10 mouse cellular contexts compared by ENCODE assay signal in genomic region chr16:31234356-31234755, GRCm38 (mm10). TPM values are rescaled to one million over a fixed set of nuclear protein-coding genes. Genes with fewer than 3 reads are reported as not detected.
DNase-seq lines count a peak whose midpoint lies in the region; ATAC-seq and TF ChIP-seq lines count a peak whose summit lies in the region.
"Had no signal": no experiment of that assay in that cellular context is flagged by ENCODE, and none has a peak within 500 bp of the region (broad histone marks: within the 10 kb centered on the region; RNA-seq: fewer than 3 reads in every experiment).

No protein-coding gene starts in this region.

- H3K36me3 ChIP-seq in forebrain, postnatal 0 days (ENCODE audit: insufficient read depth), result no peaks in the 10 kb centered on the region
- H3K36me3 ChIP-seq in forebrain, embryonic 16.5 days (ENCODE audit: control insufficient read depth, insufficient read depth), result no peaks in the 10 kb centered on the region
- H3K36me3 ChIP-seq in embryonic facial prominence, embryonic 13.5 days, result no peaks in the 10 kb centered on the region
- no peaks in the 10 kb centered on the region for H3K36me3 ChIP-seq in liver, embryonic 16.5 days (ENCODE audit: control insufficient read depth, insufficient read depth)
- H3K36me3 ChIP-seq: midbrain, embryonic 12.5 days had no signal

- H3K4me2 ChIP-seq in forebrain, postnatal 0 days (ENCODE audit: low read depth), result peak overlapping the region; percentile 32; the same call in 1 of the 2 replicates
- H3K4me2 ChIP-seq in forebrain, embryonic 16.5 days (ENCODE audit: low read length), result no peak overlapping the region
- peak overlapping the region; percentile 53 for H3K4me2 ChIP-seq in embryonic facial prominence, embryonic 13.5 days
- H3K4me2 ChIP-seq in liver, embryonic 16.5 days (ENCODE audit: low read depth, low read length), result peak overlapping the region; percentile 46

- no peak; the same call in 1 of the 2 replicates for ATAC-seq in forebrain, postnatal 0 days
- ATAC-seq in forebrain, embryonic 16.5 days, result no peak
- ATAC-seq in embryonic facial prominence, embryonic 13.5 days (ENCODE audit: insufficient number of reproducible peaks, insufficient read depth, low FRiP score, low TSS enrichment, low read depth), result no peak
- no peak for ATAC-seq in liver, embryonic 16.5 days (ENCODE audit: low read depth)

- H3K27me3 ChIP-seq in forebrain, postnatal 0 days (ENCODE audit: insufficient read depth, low read length), result no peaks in the 10 kb centered on the region
- no peaks in the 10 kb centered on the region for H3K27me3 ChIP-seq in forebrain, embryonic 16.5 days (replicated peaks; ENCODE audit: control insufficient read depth, insufficient read depth, low read length)
- H3K27me3 ChIP-seq in embryonic facial prominence, embryonic 13.5 days, result no peaks in the 10 kb centered on the region
- H3K27me3 ChIP-seq in liver, embryonic 16.5 days (ENCODE audit: control insufficient read depth, insufficient read depth, low read depth, low read length), result no peaks in the 10 kb centered on the region

- no peaks in the 10 kb centered on the region for H3K4me1 ChIP-seq in forebrain, postnatal 0 days (ENCODE audit: insufficient read depth)
- peaks cover 8% of the 10 kb centered on the region for H3K4me1 ChIP-seq in forebrain, embryonic 16.5 days (replicated peaks; ENCODE audit: control insufficient read depth, insufficient read depth, low read length)
- peaks cover 34% of the 10 kb centered on the region for H3K4me1 ChIP-seq in embryonic facial prominence, embryonic 13.5 days
- peaks cover 3% of the 10 kb centered on the region for H3K4me1 ChIP-seq in liver, embryonic 16.5 days (ENCODE audit: control insufficient read depth, low read depth, low read length)

- no peak for DNase-seq in forebrain, postnatal 0 days
- DNase-seq in layer of hippocampus, adult 2 months (ENCODE audit: low spot score in 2 of 2), result no peak
- no peak for DNase-seq in layer of hippocampus, adult 9-10 months (ENCODE audit: low spot score)
- no peak for DNase-seq in urinary bladder, postnatal 36 days (ENCODE audit: low spot score in 2 of 2)
- DNase-seq in layer of hippocampus, postnatal 25 days (ENCODE audit: extremely low spot score in 1 of 2, low spot score in 1 of 2), result no peak
- DNase-seq: cerebellum, adult 8-10 months had no signal

- 11% methylated on average over 3 of the region's 3 CpGs for WGBS in forebrain, postnatal 0 days
- WGBS in forebrain, embryonic 16.5 days, result 8% methylated on average over 3 of the region's 3 CpGs
- 32% methylated on average over 3 of the region's 3 CpGs for WGBS in embryonic facial prominence, embryonic 13.5 days
- 26% methylated on average over 3 of the region's 3 CpGs for whole genome bisulfite sequencing in liver, embryonic 16.5 days (ENCODE audit: insufficient replicate concordance)

- H3K4me3 ChIP-seq in forebrain, postnatal 0 days (ENCODE audit: low read depth, low read length), result no peak overlapping the region
- no peak overlapping the region for H3K4me3 ChIP-seq in forebrain, embryonic 16.5 days (replicated peaks; ENCODE audit: low read length)
- H3K4me3 ChIP-seq in layer of hippocampus, adult 2 months, result peak overlapping the region; percentile 45; the same call in 1 of the 2 replicates
- H3K4me3 ChIP-seq in embryonic facial prominence, embryonic 13.5 days, result no peak overlapping the region
- no peak overlapping the region for H3K4me3 ChIP-seq in liver, embryonic 16.5 days (ENCODE audit: low read depth, low read length)
- H3K4me3 ChIP-seq: midbrain, embryonic 12.5 days had no signal

- no peak for TF ChIP-seq CTCF in forebrain, postnatal 0 days (IDR thresholded peaks at IDR 0.05; ENCODE audit: low read depth)
- no peak for TF ChIP-seq CTCF in layer of hippocampus, adult 2 months (conservative IDR thresholded peaks at IDR 0.05)

- no peak overlapping the region for H3K27ac ChIP-seq in forebrain, postnatal 0 days (ENCODE audit: low read depth, low read length)
- no peak overlapping the region for H3K27ac ChIP-seq in forebrain, embryonic 16.5 days (ENCODE audit: low read length)
- H3K27ac ChIP-seq in layer of hippocampus, adult 2 months, result peak overlapping the region; percentile 94
- H3K27ac ChIP-seq in embryonic facial prominence, embryonic 13.5 days, result no peak overlapping the region
- H3K27ac ChIP-seq in liver, embryonic 16.5 days (ENCODE audit: low read length), result no peak overlapping the region
- H3K27ac ChIP-seq: midbrain, embryonic 12.5 days had no signal

- H3K9me3 ChIP-seq in forebrain, postnatal 0 days (ENCODE audit: low read length), result no peaks in the 10 kb centered on the region
- H3K9me3 ChIP-seq in forebrain, embryonic 16.5 days (ENCODE audit: control insufficient read depth, low read length), result no peaks in the 10 kb centered on the region
- no peaks in the 10 kb centered on the region for H3K9me3 ChIP-seq in embryonic facial prominence, embryonic 13.5 days
- no peaks in the 10 kb centered on the region for H3K9me3 ChIP-seq in liver, embryonic 16.5 days (replicated peaks; ENCODE audit: control insufficient read depth, low read length)
- H3K9me3 ChIP-seq: midbrain, embryonic 12.5 days had no signal

- no peak overlapping the region for H3K9ac ChIP-seq in forebrain, postnatal 0 days
- no peak overlapping the region for H3K9ac ChIP-seq in forebrain, embryonic 16.5 days (replicated peaks; ENCODE audit: low read depth, low read length)
- H3K9ac ChIP-seq in embryonic facial prominence, embryonic 13.5 days, result no peak overlapping the region
- H3K9ac ChIP-seq in liver, embryonic 16.5 days (ENCODE audit: low read depth, low read length), result no peak overlapping the region
- H3K9ac ChIP-seq: midbrain, embryonic 12.5 days had no signal

RNA-seq across cellular contexts. Expression of gene Acap2, which starts 33.3 kb away (rescaled TPM):
- total RNA-seq in forebrain, postnatal 0 days (2014; rRNA removed), result 24.5 and 33.6 TPM in 2 replicates
- polyA plus RNA-seq in forebrain, postnatal 0 days (2015; fragmentation: Nextera tagmentation; extraction: Ambion mirVana), result 6.0 and 8.8 TPM in 2 replicates
- 12.7 and 15.0 TPM in 2 replicates for polyA plus RNA-seq in forebrain, embryonic 16.5 days (2015; fragmentation: Nextera tagmentation; extraction: Ambion mirVana)
- 100 to 1,000 TPM; 140 to 148 TPM for total RNA-seq in layer of hippocampus, adult 2 months (2021)
- 22.6 and 25.1 TPM in 2 replicates for polyA plus RNA-seq in embryonic facial prominence, embryonic 13.5 days (2015; fragmentation: Nextera tagmentation; extraction: Ambion mirVana)
- polyA plus RNA-seq in liver, embryonic 16.5 days (2015; fragmentation: Nextera tagmentation; extraction: Ambion mirVana), result 5.6 and 5.9 TPM in 2 replicates
- 100 to 1,000 TPM; 129 to 132 TPM for total RNA-seq in layer of hippocampus, postnatal 25 days (2021)

RNA-seq across cellular contexts. Expression of gene Ppp1r2, which starts 40.7 kb away (rescaled TPM):
- total RNA-seq in forebrain, postnatal 0 days (2014; rRNA removed), result 64.9 and 75.5 TPM in 2 replicates
- 84.9 and 101 TPM in 2 replicates for polyA plus RNA-seq in forebrain, postnatal 0 days (2015; fragmentation: Nextera tagmentation; extraction: Ambion mirVana)
- 83.3 and 101 TPM in 2 replicates for polyA plus RNA-seq in forebrain, embryonic 16.5 days (2015; fragmentation: Nextera tagmentation; extraction: Ambion mirVana)
- total RNA-seq in layer of hippocampus, adult 2 months (2021), result 10 to 100 TPM; 93.3 to 98.1 TPM
- polyA plus RNA-seq in embryonic facial prominence, embryonic 13.5 days (2015; fragmentation: Nextera tagmentation; extraction: Ambion mirVana), result 77.5 and 90.8 TPM in 2 replicates
- polyA plus RNA-seq in liver, embryonic 16.5 days (2015; fragmentation: Nextera tagmentation; extraction: Ambion mirVana), result 34.2 and 34.5 TPM in 2 replicates
- total RNA-seq in layer of hippocampus, postnatal 25 days (2021), result 10 to 100 TPM; 88.1 to 96.4 TPM
